Mouse (Mus musculus) heart, postnatal 0 days (tissue): ENCODE data around the gene Hdc.

Experiments used
- CTCF ChIP-seq: IDR thresholded peaks from 2 replicates; pipeline ENCODE4 v1.5.1; 2016; ENCODE audit warnings: antibody characterized with exemption, control low read depth, low read depth
- EP300 ChIP-seq: IDR thresholded peaks from 2 replicates; pipeline ENCODE4 v1.6.1; 2016; ENCODE audit warnings: antibody characterized with exemption, low read depth

- TF ChIP-seq CTCF (no peak), EP300 (no peak)
Observed at GRCm38 (mm10) chr2:126552357-126553290, 66.5 kb downstream of the Hdc start, which contains the start of gene Slc27a2.
